Mouse (Mus musculus): ENCODE results near the gene Mbtps2. TPM values are rescaled to one million over a fixed set of nuclear protein-coding genes. Genes with fewer than 3 reads are reported as not detected.

Gene Mbtps2
- polyA plus RNA-seq (2015; fragmentation: Nextera tagmentation; extraction: Ambion mirVana): 8.8 and 10.8 TPM in 2 replicates

GRCm38 (mm10) chrX:157598186-157598996 lies at the start of gene Mbtps2:
Gene Mbtps2 (minus strand): TSS chrX:157598715.
- H3K27ac ChIP-seq (ENCODE audit: low read length): peak within 1 kb of the TSS; percentile 93
- peak within 1 kb of the TSS; percentile 74 for H3K9ac ChIP-seq (replicated peaks; ENCODE audit: low read depth)
- no peaks in the 10 kb centered on the region for H3K9me3 ChIP-seq (ENCODE audit: low read length)
- 14% methylated on average over 34 of the region's 74 CpGs for WGBS
- no peaks in the 10 kb centered on the region for H3K36me3 ChIP-seq (ENCODE audit: insufficient read depth, low read length)
- H3K4me3 ChIP-seq (ENCODE audit: low read depth, low read length): peak within 1 kb of the TSS; percentile 64
- H3K27me3 ChIP-seq (replicated peaks; ENCODE audit: insufficient read depth, low read length): no peaks in the 10 kb centered on the region
- no peak for TF ChIP-seq CTCF (IDR thresholded peaks at IDR 0.05)
- TF ChIP-seq EP300 (IDR thresholded peaks at IDR 0.05): no peak
- peak; percentile 85 for ATAC-seq
- DNase-seq (ENCODE audit: low spot score): peak; percentile 81
- no peaks in the 10 kb centered on the region for H3K4me1 ChIP-seq (ENCODE audit: insufficient read depth, low read depth, low read length)
- H3K4me2 ChIP-seq (replicated peaks; ENCODE audit: low read depth, low read length): peak within 1 kb of the TSS; percentile 44

DNA sequence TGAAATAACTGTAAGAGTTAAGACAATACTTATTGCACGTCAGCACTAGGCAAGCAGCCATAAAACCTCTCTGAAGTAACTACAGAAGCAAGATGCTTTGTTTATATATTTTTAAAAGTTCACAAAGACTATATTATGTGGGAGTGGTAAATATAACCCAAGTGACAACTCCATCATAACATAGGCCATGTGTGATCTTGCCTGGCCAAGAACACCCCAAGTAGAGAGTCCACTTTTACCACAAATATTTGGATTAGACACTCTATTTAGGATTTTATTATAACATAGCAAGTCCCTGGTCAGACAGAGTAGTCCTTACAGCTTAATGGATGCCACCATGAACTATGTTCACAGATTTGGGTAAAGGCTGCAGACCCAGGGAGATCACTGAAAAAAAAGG lies 47.9 kb upstream of the Mbtps2 start:
- H3K27ac ChIP-seq (ENCODE audit: low read length): no peak overlapping the region
- H3K9me3 ChIP-seq (ENCODE audit: low read length): no peaks in the 10 kb centered on the region
- no peak for TF ChIP-seq EP300 (IDR thresholded peaks at IDR 0.05)
- TF ChIP-seq CTCF (IDR thresholded peaks at IDR 0.05): no peak
- no peak overlapping the region for H3K9ac ChIP-seq (replicated peaks; ENCODE audit: low read depth)
- no peaks in the 10 kb centered on the region for H3K36me3 ChIP-seq (ENCODE audit: insufficient read depth, low read length)
- H3K4me3 ChIP-seq (ENCODE audit: low read depth, low read length): no peak overlapping the region
- ATAC-seq (no peak), DNase-seq (ENCODE audit: low spot score) (no peak)
- WGBS: 40% methylated on average over 1 of the region's 1 CpGs
- no peak overlapping the region for H3K4me2 ChIP-seq (replicated peaks; ENCODE audit: low read depth, low read length)
- no peaks in the 10 kb centered on the region for H3K27me3 ChIP-seq (replicated peaks; ENCODE audit: insufficient read depth, low read length)
- H3K4me1 ChIP-seq (ENCODE audit: insufficient read depth, low read depth, low read length): no peaks in the 10 kb centered on the region

DNA sequence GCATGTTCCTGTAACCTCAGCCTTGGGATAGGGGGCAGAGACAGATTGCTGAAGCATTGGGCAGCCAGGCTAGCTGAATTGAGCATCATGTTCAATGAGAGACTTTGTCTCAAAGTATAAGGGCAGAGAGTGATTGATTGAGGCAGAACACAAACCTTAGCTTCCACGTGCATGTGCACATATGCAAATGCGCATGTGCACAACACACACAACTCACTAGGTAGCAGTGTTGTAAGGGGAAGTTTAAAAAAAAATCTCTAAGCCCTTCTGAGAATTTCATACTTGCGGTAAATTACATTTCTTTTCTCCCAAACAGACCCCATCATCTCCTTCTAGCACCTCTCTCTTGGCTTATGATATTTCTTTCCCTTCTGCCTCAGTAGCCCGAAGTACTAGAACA lies 46.2 kb upstream of the Mbtps2 start:
- WGBS: 51% methylated on average over 4 of the region's 4 CpGs
- TF ChIP-seq CTCF (IDR thresholded peaks at IDR 0.05) (no peak), EP300 (IDR thresholded peaks at IDR 0.05) (no peak)
- DNase-seq (ENCODE audit: low spot score): no peak

DNA sequence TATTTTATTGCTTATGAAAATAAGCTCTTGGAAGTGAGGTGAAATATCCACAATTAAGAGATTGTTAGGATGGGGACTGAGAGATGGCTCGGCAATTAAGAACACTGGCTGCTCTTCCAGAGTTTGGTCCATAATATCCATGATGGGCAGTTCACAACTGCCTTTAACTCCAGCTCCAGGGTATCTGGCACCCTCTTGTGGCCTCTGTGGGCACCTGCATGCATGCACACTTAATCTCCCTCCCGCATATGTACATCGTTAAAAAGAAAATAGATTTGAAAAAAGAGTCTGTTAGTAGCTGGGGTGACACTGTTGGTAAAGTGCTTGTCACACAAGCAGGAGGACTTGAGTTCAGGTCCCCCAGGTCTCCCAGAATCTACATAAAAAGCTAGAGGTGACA lies 45.8 kb upstream of the Mbtps2 start:
- peak; percentile 66 for DNase-seq (ENCODE audit: low spot score)
- Histone ChIP-seq H3K4me2 (replicated peaks; ENCODE audit: low read depth, low read length) (no peak overlapping the region), H3K27ac (ENCODE audit: low read length) (no peak overlapping the region), H3K9ac (replicated peaks; ENCODE audit: low read depth) (no peak overlapping the region), H3K27me3 (replicated peaks; ENCODE audit: insufficient read depth, low read length) (no peaks in the 10 kb centered on the region), H3K4me3 (ENCODE audit: low read depth, low read length) (no peak overlapping the region), H3K4me1 (ENCODE audit: insufficient read depth, low read depth, low read length) (no peaks in the 10 kb centered on the region), H3K36me3 (ENCODE audit: insufficient read depth, low read length) (no peaks in the 10 kb centered on the region), H3K9me3 (ENCODE audit: low read length) (no peaks in the 10 kb centered on the region)
- TF ChIP-seq CTCF (IDR thresholded peaks at IDR 0.05) (peak; percentile 88), EP300 (IDR thresholded peaks at IDR 0.05) (no peak)
- ATAC-seq: no peak; the same call in 1 of the 2 replicates
- WGBS: 17% methylated on average over 3 of the region's 3 CpGs

More for the DNA sequence above, 46.2 kb upstream of the Mbtps2 start:
- Histone ChIP-seq H3K4me1 (ENCODE audit: insufficient read depth, low read depth, low read length) (no peaks in the 10 kb centered on the region), H3K27ac (ENCODE audit: low read length) (no peak overlapping the region), H3K9ac (replicated peaks; ENCODE audit: low read depth) (no peak overlapping the region), H3K4me3 (ENCODE audit: low read depth, low read length) (no peak overlapping the region), H3K9me3 (ENCODE audit: low read length) (no peaks in the 10 kb centered on the region), H3K36me3 (ENCODE audit: insufficient read depth, low read length) (no peaks in the 10 kb centered on the region), H3K4me2 (replicated peaks; ENCODE audit: low read depth, low read length) (no peak overlapping the region), H3K27me3 (replicated peaks; ENCODE audit: insufficient read depth, low read length) (no peaks in the 10 kb centered on the region)
- no peak for ATAC-seq

- no peak for TF ChIP-seq EP300 (IDR thresholded peaks at IDR 0.05)
- no peak for DNase-seq (ENCODE audit: low spot score)
- no peaks in the 10 kb centered on the region for H3K27me3 ChIP-seq (replicated peaks; ENCODE audit: insufficient read depth, low read length)
- no peaks in the 10 kb centered on the region for H3K4me1 ChIP-seq (ENCODE audit: insufficient read depth, low read depth, low read length)
- H3K9ac ChIP-seq (replicated peaks; ENCODE audit: low read depth): no peak overlapping the region
- no peak overlapping the region for H3K4me2 ChIP-seq (replicated peaks; ENCODE audit: low read depth, low read length)
- H3K36me3 ChIP-seq (ENCODE audit: insufficient read depth, low read length): no peaks in the 10 kb centered on the region
- H3K4me3 ChIP-seq (ENCODE audit: low read depth, low read length): no peak overlapping the region
- no peak for ATAC-seq
- H3K27ac ChIP-seq (ENCODE audit: low read length): no peak overlapping the region
- 83% methylated on average over 5 of the region's 5 CpGs for WGBS
- H3K9me3 ChIP-seq (ENCODE audit: low read length): no peaks in the 10 kb centered on the region
These were observed 44.3 kb upstream of the Mbtps2 start for GRCm38 (mm10) chrX:157642856-157643255.

GRCm38 (mm10) chrX:157637253-157637652 lies 38.7 kb upstream of the Mbtps2 start:
- WGBS: 56% methylated on average over 1 of the region's 1 CpGs

More at GRCm38 (mm10) chrX:157637253-157637652, 38.7 kb upstream of the Mbtps2 start:
- no peaks in the 10 kb centered on the region for H3K27me3 ChIP-seq (replicated peaks; ENCODE audit: insufficient read depth, low read length)
- DNase-seq (ENCODE audit: low spot score) (no peak), ATAC-seq (no peak)
- no peak overlapping the region for H3K9ac ChIP-seq (replicated peaks; ENCODE audit: low read depth)
- no peaks in the 10 kb centered on the region for H3K4me1 ChIP-seq (ENCODE audit: insufficient read depth, low read depth, low read length)
- H3K4me2 ChIP-seq (replicated peaks; ENCODE audit: low read depth, low read length): no peak overlapping the region
- H3K27ac ChIP-seq (ENCODE audit: low read length): no peak overlapping the region
- H3K4me3 ChIP-seq (ENCODE audit: low read depth, low read length): no peak overlapping the region
- TF ChIP-seq EP300 (IDR thresholded peaks at IDR 0.05) (no peak), CTCF (IDR thresholded peaks at IDR 0.05) (no peak)
- H3K9me3 ChIP-seq (ENCODE audit: low read length): no peaks in the 10 kb centered on the region
- H3K36me3 ChIP-seq (ENCODE audit: insufficient read depth, low read length): no peaks in the 10 kb centered on the region
